ENCODE assay signal across 10 mouse cellular contexts in genomic region chr13:40938485-40939357, GRCm38 (mm10).
A peak's percentile ranks its signal among the peaks of the same experiment; 100 is the strongest.
DNase-seq lines count a peak whose midpoint lies in the region; TF ChIP-seq lines count a peak whose summit lies in the region.
"Had no signal": no experiment of that assay in that cellular context is flagged by ENCODE, and none has a peak within 500 bp of the region (broad histone marks: within the 10 kb centered on the region; RNA-seq: fewer than 3 reads in every experiment).

No protein-coding gene starts in this region.

- 0 out of 2 replicates have a peak overlapping the region, but pooled peaks have one; percentile 21 for H3K4me3 ChIP-seq in E14TG2a.4 (replicated peaks; ENCODE audit: low read length)
- H3K4me3 ChIP-seq in heart, adult 2 months, result no peak overlapping the region
- H3K4me3 ChIP-seq: midbrain, embryonic 12.5 days had no signal

- H3K36me3 ChIP-seq in E14TG2a.4 (ENCODE audit: insufficient read depth, low read length), result peaks cover 31% of the 10 kb centered on the region
- H3K36me3 ChIP-seq in heart, adult 2 months (ENCODE audit: control insufficient read depth, insufficient read depth, low read length), result no peaks in the 10 kb centered on the region; the same call in none of the 2 replicates
- H3K36me3 ChIP-seq: midbrain, embryonic 12.5 days had no signal

- DNase-seq in gastrocnemius, postnatal 25 days, result peak; percentile 9
- no peak for DNase-seq in gastrocnemius, postnatal 10 days
- DNase-seq in heart, adult 2 months, result peak; percentile 35 to 38
- peak; percentile 28 to 39 for DNase-seq in layer of hippocampus, postnatal 36 days
- DNase-seq in thymus, postnatal 36 days, result no peak
- DNase-seq in left cerebral cortex, adult 8-10 months (ENCODE audit: low spot score in 2 of 2), result no peak
- DNase-seq in testis, postnatal 10 days (ENCODE audit: low spot score), result no peak
- DNase-seq: embryo, embryonic 11 days had no signal

- H3K79me2 ChIP-seq in heart, adult 2 months (replicated peaks; ENCODE audit: control insufficient read depth, insufficient read depth, low read length), result 0 out of 2 replicates have a peak, but pooled peaks cover 2% of the 10 kb centered on the region

- no peak for TF ChIP-seq POLR2A in heart, adult 2 months (IDR thresholded peaks at IDR 0.05; ENCODE audit: insufficient read depth, low read depth, low read length)

- no peak for TF ChIP-seq CTCF in E14TG2a.4 (conservative IDR thresholded peaks at IDR 0.05; ENCODE audit: low read length)
- no peak for TF ChIP-seq CTCF in heart, adult 2 months (IDR thresholded peaks at IDR 0.05)

- peak overlapping the region; percentile 42 for H3K27ac ChIP-seq in heart, adult 2 months
- H3K27ac ChIP-seq: midbrain, embryonic 12.5 days had no signal

- 25% methylated on average over 11 of the region's 11 CpGs for WGBS in heart, adult 2 months

- no peaks in the 10 kb centered on the region for H3K27me3 ChIP-seq in E14TG2a.4 (ENCODE audit: insufficient read depth, low read length)
- no peaks in the 10 kb centered on the region for H3K27me3 ChIP-seq in heart, adult 2 months (ENCODE audit: control insufficient read depth, insufficient read depth, low read length)
- H3K27me3 ChIP-seq: midbrain, embryonic 12.5 days had no signal

- peaks cover 13% of the 10 kb centered on the region for H3K9me3 ChIP-seq in E14TG2a.4 (ENCODE audit: low read length)
- H3K9me3 ChIP-seq: midbrain, embryonic 12.5 days had no signal

- H3K9ac ChIP-seq in heart, adult 2 months (ENCODE audit: low read depth, low read length), result no peak overlapping the region
- H3K9ac ChIP-seq: midbrain, embryonic 12.5 days had no signal

- H3K4me1 ChIP-seq in E14TG2a.4 (replicated peaks; ENCODE audit: low read depth, low read length), result peaks cover 85% of the 10 kb centered on the region
- H3K4me1 ChIP-seq in heart, adult 2 months (ENCODE audit: control insufficient read depth, insufficient read depth, low read length), result peaks cover 10% of the 10 kb centered on the region

- TF ChIP-seq EP300 in heart, adult 2 months (IDR thresholded peaks at IDR 0.05; ENCODE audit: insufficient read depth, low read depth, low read length), result no peak

- intact Hi-C loops in heart, adult 2 months (cut with DNase I), result no loop called here

Comparison
In these comparisons a context has a peak if more than half of its experiments do, and no peak if none do; other contexts are left out.
1. DNase-seq: peak in gastrocnemius, postnatal 25 days (single experiment), heart, adult 2 months (2 of 2) and layer of hippocampus, postnatal 36 days (2 of 2); none in gastrocnemius, postnatal 10 days (single experiment), thymus, postnatal 36 days (0 of 2), left cerebral cortex, adult 8-10 months (0 of 2) and testis, postnatal 10 days (single experiment).